Mouse (Mus musculus): ENCODE results near the gene Icam5.

DNA sequence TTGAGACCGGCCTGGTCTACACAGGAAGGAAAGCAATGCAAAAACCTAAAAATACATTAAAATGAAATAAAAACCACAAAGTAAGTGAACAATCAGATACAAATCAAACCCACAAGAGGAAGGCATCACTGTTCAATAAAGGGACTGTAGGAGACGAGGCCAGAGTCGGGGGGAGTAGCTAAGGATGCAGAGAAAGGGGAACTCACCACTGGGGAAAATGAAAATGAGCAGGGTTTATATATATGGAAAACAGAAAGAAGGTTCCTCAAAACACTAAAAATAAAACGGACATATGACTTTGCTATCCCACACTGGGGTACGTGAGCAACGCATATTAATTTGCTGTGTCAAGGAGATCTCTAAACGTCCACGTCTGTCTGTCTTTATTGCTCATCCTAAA, 34.8 kb upstream of the Icam5 start:
- TF ChIP-seq POLR2A (IDR thresholded peaks at IDR 0.05; ENCODE audit: control insufficient read depth, low read depth, low read length) (no peak), CTCF (IDR thresholded peaks at IDR 0.05; ENCODE audit: control insufficient read depth, insufficient read depth, insufficient replicate concordance, low read depth, low read length) (no peak)
